Mouse (Mus musculus): ENCODE results near the gene Entpd5.

Gene Entpd5

DNA sequence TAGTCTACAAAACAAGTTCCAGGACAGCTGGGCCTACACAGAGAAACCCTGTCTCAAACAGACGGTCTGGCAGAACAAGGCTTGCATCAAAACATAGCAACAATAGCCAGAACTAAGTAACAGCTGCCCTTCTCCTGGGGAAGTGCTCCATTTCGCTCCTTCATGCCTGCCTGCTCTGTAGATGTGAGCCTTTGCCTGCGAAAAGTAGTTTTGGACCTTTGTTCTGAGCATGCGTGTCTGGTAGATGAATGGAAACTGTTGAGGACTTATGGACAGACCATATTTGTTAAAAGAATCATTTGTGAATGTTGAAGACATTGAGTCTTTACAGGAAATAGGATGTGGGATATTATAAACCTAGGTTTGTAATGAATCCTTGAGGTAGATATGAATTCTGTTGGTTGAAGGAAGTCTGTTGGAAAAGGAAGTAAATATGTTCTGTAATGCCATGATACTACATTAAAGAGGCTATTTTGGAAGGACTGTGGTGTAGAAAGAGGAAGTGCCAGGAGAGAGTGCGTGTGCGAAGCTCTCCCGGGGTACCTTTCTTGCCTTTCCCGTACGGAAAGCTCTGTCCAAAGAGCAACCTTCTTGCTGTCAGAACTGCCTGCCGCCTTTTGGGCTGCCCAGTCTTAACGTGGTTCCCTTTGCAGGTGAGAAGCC is 71.7 kb downstream of the Entpd5 start:
- in situ Hi-C loops (cut with MboI): no loop called here

DNA sequence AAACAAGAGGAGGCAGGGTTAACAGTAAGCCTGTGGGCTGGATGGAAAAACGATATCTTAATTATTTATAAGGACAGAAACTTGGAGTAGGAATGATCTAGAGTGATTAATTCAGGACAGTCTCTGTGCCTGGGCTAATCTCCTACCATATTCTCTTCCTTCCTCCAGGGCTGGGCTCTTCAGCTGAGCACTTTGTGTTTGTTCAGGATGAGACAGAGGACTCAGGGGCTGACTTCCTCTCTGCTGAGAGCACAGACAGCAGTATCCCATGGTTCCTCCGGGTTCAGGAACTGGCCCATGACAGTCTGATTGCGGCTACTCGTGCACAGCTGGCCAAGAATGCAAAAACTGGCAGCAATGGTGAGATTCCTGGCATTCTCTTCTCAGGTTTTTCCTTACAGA is 81.7 kb downstream of the Entpd5 start:
- in situ Hi-C loops (cut with MboI): no loop called here

Data from mature B cell (primary cell).